Comparison of ENCODE assay signal across 12 mouse cellular contexts in genomic region chr10:93741446-93742096, GRCm38 (mm10).
DNase-seq lines count a peak whose midpoint lies in the region; ATAC-seq and TF ChIP-seq lines count a peak whose summit lies in the region.
"Had no signal": no experiment of that assay in that cellular context is flagged by ENCODE, and none has a peak within 500 bp of the region (broad histone marks: within the 10 kb centered on the region; RNA-seq: fewer than 3 reads in every experiment).

No protein-coding gene starts in this region.

- no peak for TF ChIP-seq CTCF in forebrain, postnatal 0 days (IDR thresholded peaks at IDR 0.05; ENCODE audit: low read depth)

- no peak overlapping the region for H3K4me3 ChIP-seq in forebrain, postnatal 0 days (ENCODE audit: low read depth, low read length)
- no peak overlapping the region for H3K4me3 ChIP-seq in forebrain, embryonic 12.5 days (replicated peaks)
- H3K4me3 ChIP-seq in midbrain, embryonic 13.5 days (replicated peaks): no peak overlapping the region
- no peak overlapping the region for H3K4me3 ChIP-seq in midbrain, embryonic 15.5 days
- no peak overlapping the region for H3K4me3 ChIP-seq in limb, embryonic 12.5 days (replicated peaks)
- H3K4me3 ChIP-seq: layer of hippocampus, adult 2 months; neural tube, embryonic 12.5 days had no signal

- DNase-seq in forebrain, postnatal 0 days: peak; percentile 62
- peak; percentile 37 to 50 for DNase-seq in cerebellum, postnatal 36 days
- no peak for DNase-seq in kidney, adult 11 months
- DNase-seq in left cerebral cortex, adult 18-20 months (ENCODE audit: low spot score in 2 of 2): no peak
- DNase-seq: thymus, postnatal 14 days had no signal

- H3K4me1 ChIP-seq in forebrain, postnatal 0 days (ENCODE audit: insufficient read depth): no peaks in the 10 kb centered on the region
- H3K4me1 ChIP-seq in forebrain, embryonic 12.5 days: peaks cover 8% of the 10 kb centered on the region; the same call in 1 of the 2 replicates
- H3K4me1 ChIP-seq in midbrain, embryonic 13.5 days (replicated peaks): peaks cover 8% of the 10 kb centered on the region; the same call in 1 of the 2 replicates
- H3K4me1 ChIP-seq in midbrain, embryonic 15.5 days: no peaks in the 10 kb centered on the region
- peaks cover 4% of the 10 kb centered on the region; the same call in 1 of the 2 replicates for H3K4me1 ChIP-seq in limb, embryonic 12.5 days (replicated peaks)
- H3K4me1 ChIP-seq: neural tube, embryonic 12.5 days had no signal

- H3K9ac ChIP-seq in forebrain, postnatal 0 days: no peak overlapping the region
- no peak overlapping the region for H3K9ac ChIP-seq in forebrain, embryonic 12.5 days
- no peak overlapping the region for H3K9ac ChIP-seq in midbrain, embryonic 13.5 days (replicated peaks)
- H3K9ac ChIP-seq in midbrain, embryonic 15.5 days: no peak overlapping the region
- H3K9ac ChIP-seq in limb, embryonic 12.5 days (replicated peaks): no peak overlapping the region
- H3K9ac ChIP-seq: neural tube, embryonic 12.5 days had no signal

- H3K27ac ChIP-seq in forebrain, postnatal 0 days (ENCODE audit: low read depth, low read length): no peak overlapping the region
- no peak overlapping the region for H3K27ac ChIP-seq in forebrain, embryonic 12.5 days
- peak overlapping the region; percentile 1; the same call in 1 of the 2 replicates for H3K27ac ChIP-seq in midbrain, embryonic 13.5 days
- no peak overlapping the region for H3K27ac ChIP-seq in midbrain, embryonic 15.5 days
- no peak overlapping the region for H3K27ac ChIP-seq in limb, embryonic 12.5 days
- H3K27ac ChIP-seq: layer of hippocampus, adult 2 months; neural tube, embryonic 12.5 days had no signal

- 64% methylated on average over 14 of the region's 14 CpGs for WGBS in forebrain, postnatal 0 days
- 83% methylated on average over 14 of the region's 14 CpGs for WGBS in forebrain, embryonic 12.5 days
- WGBS in midbrain, embryonic 13.5 days: 77% methylated on average over 14 of the region's 14 CpGs
- 72% methylated on average over 14 of the region's 14 CpGs for WGBS in midbrain, embryonic 15.5 days
- 56% methylated on average over 14 of the region's 14 CpGs for WGBS in limb, embryonic 12.5 days

- H3K9me3 ChIP-seq in forebrain, postnatal 0 days (ENCODE audit: low read length): no peaks in the 10 kb centered on the region
- no peaks in the 10 kb centered on the region for H3K9me3 ChIP-seq in forebrain, embryonic 12.5 days
- H3K9me3 ChIP-seq in midbrain, embryonic 13.5 days: no peaks in the 10 kb centered on the region
- no peaks in the 10 kb centered on the region for H3K9me3 ChIP-seq in midbrain, embryonic 15.5 days
- H3K9me3 ChIP-seq in limb, embryonic 12.5 days: no peaks in the 10 kb centered on the region
- H3K9me3 ChIP-seq: neural tube, embryonic 12.5 days had no signal

- no peak overlapping the region for H3K4me2 ChIP-seq in forebrain, postnatal 0 days (ENCODE audit: low read depth)
- H3K4me2 ChIP-seq in forebrain, embryonic 12.5 days: no peak overlapping the region
- H3K4me2 ChIP-seq in midbrain, embryonic 13.5 days (replicated peaks): no peak overlapping the region
- H3K4me2 ChIP-seq in midbrain, embryonic 15.5 days: no peak overlapping the region
- no peak overlapping the region for H3K4me2 ChIP-seq in limb, embryonic 12.5 days
- H3K4me2 ChIP-seq: neural tube, embryonic 12.5 days had no signal

- peak; percentile 50; the same call in 1 of the 2 replicates for ATAC-seq in forebrain, postnatal 0 days
- ATAC-seq in forebrain, embryonic 12.5 days (ENCODE audit: low FRiP score): no peak
- no peak for ATAC-seq in midbrain, embryonic 13.5 days
- ATAC-seq in midbrain, embryonic 15.5 days (replicated peaks): no peak
- ATAC-seq in limb, embryonic 12.5 days (ENCODE audit: insufficient number of reproducible peaks, insufficient read depth, low FRiP score, low TSS enrichment, low read depth): peak; percentile 68; the same call in 1 of the 2 replicates
- ATAC-seq: intestine, postnatal 0 days had no signal

- H3K27me3 ChIP-seq in forebrain, postnatal 0 days (ENCODE audit: insufficient read depth, low read length): no peaks in the 10 kb centered on the region
- H3K27me3 ChIP-seq in forebrain, embryonic 12.5 days: no peaks in the 10 kb centered on the region
- H3K27me3 ChIP-seq in midbrain, embryonic 13.5 days: no peaks in the 10 kb centered on the region
- no peaks in the 10 kb centered on the region for H3K27me3 ChIP-seq in midbrain, embryonic 15.5 days (replicated peaks)
- H3K27me3 ChIP-seq in limb, embryonic 12.5 days: no peaks in the 10 kb centered on the region
- H3K27me3 ChIP-seq: neural tube, embryonic 12.5 days had no signal

- no peaks in the 10 kb centered on the region for H3K36me3 ChIP-seq in forebrain, postnatal 0 days (ENCODE audit: insufficient read depth)
- H3K36me3 ChIP-seq in forebrain, embryonic 12.5 days (replicated peaks): peaks cover 8% of the 10 kb centered on the region
- peaks cover 26% of the 10 kb centered on the region for H3K36me3 ChIP-seq in midbrain, embryonic 13.5 days
- H3K36me3 ChIP-seq in midbrain, embryonic 15.5 days (replicated peaks): no peaks in the 10 kb centered on the region
- H3K36me3 ChIP-seq in limb, embryonic 12.5 days: no peaks in the 10 kb centered on the region
- H3K36me3 ChIP-seq: neural tube, embryonic 12.5 days had no signal

Comparison
In these comparisons a context has a peak if more than half of its experiments do, and no peak if none do; other contexts are left out.
1. ATAC-seq: peak in forebrain, postnatal 0 days (single experiment) and limb, embryonic 12.5 days (single experiment); none in forebrain, embryonic 12.5 days (single experiment), midbrain, embryonic 13.5 days (single experiment) and midbrain, embryonic 15.5 days (single experiment).
2. DNase-seq: peak in forebrain, postnatal 0 days (single experiment) and cerebellum, postnatal 36 days (2 of 2); none in kidney, adult 11 months (single experiment) and left cerebral cortex, adult 18-20 months (0 of 2).